Mouse (Mus musculus): ENCODE data around the gene Pfkfb3. TPM values are rescaled to one million over a fixed set of nuclear protein-coding genes. Genes with fewer than 3 reads are reported as not detected.

Gene Pfkfb3
- total and polyA plus RNA-seq, 2 experiments, result 5.1 to 10.2 TPM

DNA sequence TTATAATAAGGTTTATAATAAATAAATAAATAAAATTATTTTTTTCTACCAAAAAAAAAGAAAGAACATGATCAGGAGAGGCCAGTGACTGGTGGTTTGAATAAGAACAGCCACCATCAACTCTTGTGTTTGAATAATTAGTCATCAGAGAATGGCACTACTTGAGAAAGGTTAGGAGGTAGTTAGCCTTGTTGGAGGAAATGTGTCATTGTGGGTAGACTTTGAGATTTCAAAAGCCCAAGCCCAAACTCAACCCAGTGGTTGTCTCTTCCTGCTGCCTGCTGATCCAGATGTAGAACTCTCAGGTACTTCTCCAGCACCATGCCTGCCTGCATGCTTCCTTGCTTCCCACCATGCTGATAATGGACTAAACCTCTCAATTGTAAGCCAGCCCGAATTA, 41.8 kb downstream of the Pfkfb3 start:
- DNase-seq (ENCODE audit: extremely low read depth, low read depth, low spot score), result no peak
- Histone ChIP-seq H3K9ac (ENCODE audit: low read depth, low read length) (no peak overlapping the region), H3K36me3 (ENCODE audit: control insufficient read depth, insufficient read depth, low read length) (no peaks in the 10 kb centered on the region), H3K27me3 (ENCODE audit: control insufficient read depth, insufficient read depth, low read length) (no peaks in the 10 kb centered on the region), H3K27ac (replicated peaks; ENCODE audit: insufficient read depth, low read depth, low read length) (no peak overlapping the region), H3K4me1 (ENCODE audit: control insufficient read depth, insufficient read depth, low read length) (no peaks in the 10 kb centered on the region), H3K79me2 (ENCODE audit: control insufficient read depth, insufficient read depth, low read length) (0 out of 2 replicates have a peak, but pooled peaks cover 4% of the 10 kb centered on the region), H3K4me3 (ENCODE audit: insufficient read depth, low read depth, low read length) (no peak overlapping the region)
- 96% methylated on average over 1 of the region's 1 CpGs for WGBS
- TF ChIP-seq CTCF (IDR thresholded peaks at IDR 0.05; ENCODE audit: low read depth, low read length) (no peak), POLR2A (IDR thresholded peaks at IDR 0.05; ENCODE audit: extremely low read depth, insufficient read depth, low read length) (no peak)

DNA sequence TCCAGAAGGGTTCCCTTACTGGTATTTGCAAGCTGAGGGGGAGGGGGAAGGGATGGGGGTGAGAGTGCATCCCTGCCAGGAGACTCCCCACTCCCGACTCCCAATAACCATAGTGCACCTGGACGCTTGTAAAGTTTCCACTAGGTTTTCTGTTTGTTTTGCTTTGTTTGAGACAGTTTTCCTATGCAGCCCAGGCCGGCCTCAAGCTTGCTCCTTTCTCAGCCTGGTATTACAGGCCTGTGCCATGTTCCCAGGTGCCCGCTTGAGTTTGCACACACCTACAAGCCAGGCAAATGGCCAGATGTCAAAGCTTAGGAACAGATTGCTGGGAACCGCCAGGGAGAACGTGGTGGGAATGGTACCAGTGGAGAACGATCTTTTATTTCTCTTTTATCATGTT, 50.1 kb downstream of the Pfkfb3 start:
- Histone ChIP-seq H3K9ac (ENCODE audit: low read depth, low read length) (no peak overlapping the region), H3K27ac (replicated peaks; ENCODE audit: insufficient read depth, low read depth, low read length) (no peak overlapping the region), H3K36me3 (ENCODE audit: control insufficient read depth, insufficient read depth, low read length) (peaks cover 6% of the 10 kb centered on the region; the same call in 1 of the 2 replicates), H3K4me3 (ENCODE audit: insufficient read depth, low read depth, low read length) (no peak overlapping the region), H3K79me2 (ENCODE audit: control insufficient read depth, insufficient read depth, low read length) (no peaks in the 10 kb centered on the region), H3K4me1 (ENCODE audit: control insufficient read depth, insufficient read depth, low read length) (peaks cover 19% of the 10 kb centered on the region), H3K27me3 (ENCODE audit: control insufficient read depth, insufficient read depth, low read length) (no peaks in the 10 kb centered on the region)
- WGBS, result 31% methylated on average over 7 of the region's 7 CpGs
- no peak for DNase-seq (ENCODE audit: extremely low read depth, low read depth, low spot score)
- no peak for TF ChIP-seq POLR2A (IDR thresholded peaks at IDR 0.05; ENCODE audit: extremely low read depth, insufficient read depth, low read length)
- no peak for TF ChIP-seq CTCF (IDR thresholded peaks at IDR 0.05; ENCODE audit: low read depth, low read length)

DNA sequence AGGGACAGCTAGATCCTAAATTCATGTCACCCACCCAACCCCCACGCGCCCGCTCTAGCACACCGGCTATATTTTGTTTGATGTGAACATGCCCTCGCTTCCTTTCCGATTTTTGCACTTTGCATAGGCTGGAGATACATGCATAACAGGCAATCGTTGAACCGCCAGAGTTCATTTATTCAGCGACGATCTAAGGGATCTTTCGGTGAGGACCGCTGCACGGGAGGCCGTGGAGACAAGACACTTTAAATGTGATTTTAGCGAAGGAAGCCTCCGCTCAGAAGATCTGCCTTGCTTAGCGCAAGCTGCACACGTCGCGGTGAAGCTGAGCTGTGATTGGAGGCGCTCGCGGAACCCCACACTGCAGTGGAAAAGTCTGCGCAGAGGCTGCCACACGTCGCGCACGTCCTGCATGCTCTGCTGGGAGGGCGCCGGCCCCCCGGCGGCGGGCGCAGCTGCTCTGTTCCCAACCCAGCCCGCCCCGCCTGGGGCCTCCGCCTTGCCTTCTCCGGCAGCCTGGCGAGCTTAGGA, 50.9 kb downstream of the Pfkfb3 start:
- Histone ChIP-seq H3K36me3 (ENCODE audit: control insufficient read depth, insufficient read depth, low read length) (peaks cover 10% of the 10 kb centered on the region; the same call in 1 of the 2 replicates), H3K79me2 (ENCODE audit: control insufficient read depth, insufficient read depth, low read length) (no peaks in the 10 kb centered on the region), H3K27ac (replicated peaks; ENCODE audit: insufficient read depth, low read depth, low read length) (peak overlapping the region; percentile 12; the same call in 1 of the 2 replicates), H3K4me3 (ENCODE audit: insufficient read depth, low read depth, low read length) (peak overlapping the region; percentile 82), H3K27me3 (ENCODE audit: control insufficient read depth, insufficient read depth, low read length) (no peaks in the 10 kb centered on the region), H3K4me1 (ENCODE audit: control insufficient read depth, insufficient read depth, low read length) (peaks cover 19% of the 10 kb centered on the region), H3K9ac (ENCODE audit: low read depth, low read length) (peak overlapping the region; percentile 64)
- WGBS, result under 1% methylated on average over 39 of the region's 39 CpGs
- 0 out of 2 replicates have a peak, but pooled peaks have one; percentile 28 for TF ChIP-seq POLR2A (IDR thresholded peaks at IDR 0.05; ENCODE audit: extremely low read depth, insufficient read depth, low read length)
- TF ChIP-seq CTCF (IDR thresholded peaks at IDR 0.05; ENCODE audit: low read depth, low read length), result no peak
- peak; percentile 54 for DNase-seq (ENCODE audit: extremely low read depth, low read depth, low spot score)

DNA sequence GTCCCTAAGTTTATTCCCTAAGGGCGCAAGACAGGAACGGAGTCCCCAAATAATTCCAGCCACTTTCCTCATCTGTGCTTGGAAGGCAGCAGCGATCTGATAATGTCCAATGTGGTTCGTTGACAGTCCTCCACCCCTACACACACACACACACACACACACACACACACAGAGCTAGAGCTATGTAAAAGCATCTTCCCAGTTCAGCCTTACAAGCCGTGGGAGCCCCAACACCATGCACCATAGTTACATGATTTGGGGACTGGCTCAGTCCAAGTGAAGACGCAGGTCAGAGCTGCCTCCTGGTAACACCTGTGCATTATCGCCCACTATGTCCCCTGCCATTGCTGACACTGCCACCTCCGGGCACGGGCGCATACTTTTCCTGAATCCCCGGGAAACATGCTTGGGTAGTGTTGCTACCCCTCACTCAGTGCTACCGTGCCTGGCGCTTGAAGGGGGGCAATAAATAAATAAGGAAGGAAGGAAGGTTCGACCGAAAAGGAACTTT, 51.6 kb downstream of the Pfkfb3 start:
- Histone ChIP-seq H3K4me3 (ENCODE audit: insufficient read depth, low read depth, low read length) (peak overlapping the region; percentile 82), H3K79me2 (ENCODE audit: control insufficient read depth, insufficient read depth, low read length) (no peaks in the 10 kb centered on the region), H3K27ac (replicated peaks; ENCODE audit: insufficient read depth, low read depth, low read length) (no peak overlapping the region), H3K4me1 (ENCODE audit: control insufficient read depth, insufficient read depth, low read length) (peaks cover 19% of the 10 kb centered on the region), H3K27me3 (ENCODE audit: control insufficient read depth, insufficient read depth, low read length) (no peaks in the 10 kb centered on the region), H3K9ac (ENCODE audit: low read depth, low read length) (peak overlapping the region; percentile 64), H3K36me3 (ENCODE audit: control insufficient read depth, insufficient read depth, low read length) (peaks cover 13% of the 10 kb centered on the region; the same call in 1 of the 2 replicates)
- no peak for TF ChIP-seq POLR2A (IDR thresholded peaks at IDR 0.05; ENCODE audit: extremely low read depth, insufficient read depth, low read length)
- 0 out of 2 replicates have a peak, but pooled peaks have one; percentile 9 for TF ChIP-seq CTCF (IDR thresholded peaks at IDR 0.05; ENCODE audit: low read depth, low read length)
- under 1% methylated on average over 15 of the region's 15 CpGs for WGBS
- no peak for DNase-seq (ENCODE audit: extremely low read depth, low read depth, low spot score)

DNA sequence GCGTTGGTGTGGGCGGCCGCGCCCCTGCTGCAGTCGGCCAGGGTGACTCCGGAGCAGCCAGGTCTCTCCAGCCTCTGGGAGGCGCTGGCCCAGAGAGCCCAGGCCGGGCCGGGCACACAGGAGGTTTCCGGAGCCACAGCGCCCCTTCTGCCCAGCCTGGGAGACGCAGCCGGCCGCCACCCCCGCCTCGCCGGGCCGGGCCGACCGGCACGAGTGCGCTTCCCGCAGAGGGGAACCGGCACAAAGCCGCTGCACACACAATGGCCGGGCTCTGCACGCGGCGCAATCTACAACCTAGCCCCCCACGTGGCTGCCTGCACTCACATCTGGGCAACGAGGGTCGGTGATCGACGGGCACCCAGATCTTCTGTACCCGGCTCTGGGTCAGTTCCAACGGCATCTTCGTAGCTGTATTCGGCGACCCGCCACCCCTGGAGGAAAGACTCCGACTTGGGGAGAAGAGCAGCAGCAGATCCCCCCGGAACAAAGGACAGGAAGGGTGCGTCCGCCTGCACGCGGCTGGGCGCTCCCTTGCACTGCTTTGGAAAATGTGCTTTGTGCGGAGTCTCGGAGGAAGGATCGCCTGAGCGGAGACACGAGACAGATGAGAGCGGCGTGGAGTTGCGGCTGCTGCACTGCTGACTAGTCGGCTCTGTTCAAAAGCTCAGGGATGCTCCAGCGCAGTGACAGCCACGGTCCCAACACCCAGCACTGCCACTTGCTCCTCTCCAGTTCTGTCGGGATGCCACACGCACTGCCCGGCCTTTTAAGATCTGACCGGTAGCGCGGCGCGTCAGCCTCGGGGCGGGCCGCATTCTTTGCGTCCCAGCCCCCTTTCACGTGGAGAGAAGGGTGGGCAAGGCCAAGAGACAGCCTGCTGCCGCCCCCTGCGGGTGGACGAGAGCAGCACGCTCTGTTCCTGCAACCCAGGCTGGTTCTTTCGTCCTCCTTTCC, 52.3 kb downstream of the Pfkfb3 start:
- peak; percentile 71 for DNase-seq (ENCODE audit: extremely low read depth, low read depth, low spot score)
- TF ChIP-seq POLR2A (IDR thresholded peaks at IDR 0.05; ENCODE audit: extremely low read depth, insufficient read depth, low read length), result peak; percentile 95
- TF ChIP-seq CTCF (IDR thresholded peaks at IDR 0.05; ENCODE audit: low read depth, low read length), result peak; percentile 96
- peaks cover 13% of the 10 kb centered on the region; the same call in 1 of the 2 replicates for H3K36me3 ChIP-seq (ENCODE audit: control insufficient read depth, insufficient read depth, low read length)
- H3K4me3 ChIP-seq (ENCODE audit: insufficient read depth, low read depth, low read length), result peak overlapping the region; percentile 82
- H3K79me2 ChIP-seq (ENCODE audit: control insufficient read depth, insufficient read depth, low read length), result 0 out of 2 replicates have a peak, but pooled peaks cover 2% of the 10 kb centered on the region
- no peaks in the 10 kb centered on the region for H3K27me3 ChIP-seq (ENCODE audit: control insufficient read depth, insufficient read depth, low read length)
- WGBS, result under 1% methylated on average over 76 of the region's 76 CpGs
- peaks cover 19% of the 10 kb centered on the region for H3K4me1 ChIP-seq (ENCODE audit: control insufficient read depth, insufficient read depth, low read length)
- peak overlapping the region; percentile 85 for H3K9ac ChIP-seq (ENCODE audit: low read depth, low read length)
- H3K27ac ChIP-seq (replicated peaks; ENCODE audit: insufficient read depth, low read depth, low read length), result peak overlapping the region; percentile 67
